Mouse (Mus musculus): ENCODE results near the gene Kcnc1.

The Kcnc1 gene

GRCm38 (mm10) chr7:46482099-46482531 is 85.8 kb downstream of the Kcnc1 start:
- no peak for DNase-seq

DNA sequence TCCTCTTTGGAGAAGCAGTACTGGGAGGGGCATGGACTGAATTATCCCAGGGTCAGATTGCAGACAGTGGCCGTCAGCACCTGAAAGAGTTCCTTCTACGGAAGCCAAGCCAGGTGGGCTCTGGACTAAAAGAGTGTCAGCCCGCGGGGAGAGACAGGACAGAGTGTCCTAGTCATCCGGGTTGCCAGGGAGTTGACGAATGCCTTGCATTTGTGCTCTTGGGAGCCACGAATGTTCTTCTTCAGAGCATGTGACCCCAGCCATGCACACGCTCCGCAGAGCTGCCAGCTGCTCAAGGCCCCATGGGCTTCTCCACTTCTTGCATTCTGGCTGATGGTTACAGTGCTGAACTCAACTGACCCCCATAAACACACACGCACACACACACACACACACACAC is 86.8 kb downstream of the Kcnc1 start:
- no peak for DNase-seq

GRCm38 (mm10) chr7:46484223-46484622 is 87.9 kb downstream of the Kcnc1 start:
- DNase-seq, result no peak

DNA sequence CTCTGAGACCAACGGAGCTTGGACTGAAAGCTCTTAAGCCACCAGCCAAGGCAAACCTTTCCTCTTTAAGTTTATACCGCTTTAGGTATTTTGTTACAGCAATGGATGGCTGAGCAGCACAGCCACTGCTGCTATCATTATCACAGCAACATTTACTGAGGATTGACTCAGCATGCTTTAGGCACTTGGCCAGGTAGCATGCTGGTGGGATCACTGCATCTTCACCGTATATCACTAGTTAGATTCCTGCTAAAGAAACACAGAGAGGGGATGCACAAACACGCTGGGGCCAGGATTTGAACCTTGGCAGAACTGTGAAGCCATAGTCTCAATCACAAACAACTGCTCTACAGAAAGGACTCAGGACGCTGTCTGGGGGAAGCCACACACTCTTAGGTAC is 90.5 kb downstream of the Kcnc1 start:
- DNase-seq, result no peak

DNA sequence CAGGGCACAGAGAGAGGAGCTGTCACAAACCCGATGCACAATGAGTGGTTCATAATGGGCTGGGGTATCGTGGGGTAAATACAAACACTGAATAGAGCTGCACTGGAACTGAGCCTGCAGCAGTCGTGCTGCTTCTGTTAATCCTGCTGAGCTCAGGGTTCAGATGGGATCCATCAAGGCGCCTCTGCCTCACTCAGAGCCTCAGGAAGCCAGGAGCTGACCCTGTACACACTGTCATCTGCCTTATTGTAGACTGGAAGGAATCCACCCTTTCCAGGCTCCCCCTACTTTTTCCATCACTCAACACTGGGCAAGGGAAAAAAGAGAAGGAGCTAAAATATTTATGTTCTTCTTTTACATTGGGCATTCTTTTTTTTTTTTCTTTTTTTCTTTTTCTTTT is 91.1 kb downstream of the Kcnc1 start:
- DNase-seq, result no peak

Measured in embryo, embryonic 11 days (tissue).